Mouse (Mus musculus): Measurements from ENCODE around the gene Zfp426. TPM values are rescaled to one million over a fixed set of nuclear protein-coding genes. Genes with fewer than 3 reads are reported as not detected.

Zfp426 gene
- 34.3 and 34.6 TPM in 2 replicates for polyA plus RNA-seq (2016; fragmentation: Nextera tagmentation; extraction: Ambion mirVana)

GRCm38 (mm10) chr9:20492527-20493233 lies at the start of gene Zfp426:
TSS of gene Zfp426 (minus strand) at chr9:20492746.
- H3K4me1 ChIP-seq, result peaks cover 30% of the 10 kb centered on the region
- H3K9ac ChIP-seq (replicated peaks), result peak within 1 kb of the TSS; percentile 80
- H3K4me2 ChIP-seq (replicated peaks), result peak within 1 kb of the TSS; percentile 82
- H3K9me3 ChIP-seq, result no peaks in the 10 kb centered on the region
- H3K27me3 ChIP-seq, result no peaks in the 10 kb centered on the region
- H3K27ac ChIP-seq (replicated peaks), result peak within 1 kb of the TSS; percentile 92
- ATAC-seq (ENCODE audit: low FRiP score, low read depth), result peak; percentile 96
- H3K4me3 ChIP-seq, result peak within 1 kb of the TSS; percentile 84
- H3K36me3 ChIP-seq, result peaks cover 20% of the 10 kb centered on the region
- 1% methylated on average over 40 of the region's 40 CpGs for WGBS

GRCm38 (mm10) chr9:20536598-20536997 lies 44.1 kb upstream of the Zfp426 start:
- no peak for ATAC-seq (ENCODE audit: low FRiP score, low read depth)
- no peaks in the 10 kb centered on the region for H3K36me3 ChIP-seq
- WGBS, result 81% methylated on average over 2 of the region's 2 CpGs

GRCm38 (mm10) chr9:20534326-20534926 lies 41.9 kb upstream of the Zfp426 start:
- no peak overlapping the region for H3K4me2 ChIP-seq (replicated peaks)
- H3K36me3 ChIP-seq, result no peaks in the 10 kb centered on the region
- no peaks in the 10 kb centered on the region for H3K9me3 ChIP-seq
- 81% methylated on average over 8 of the region's 8 CpGs for WGBS
- H3K27me3 ChIP-seq, result peaks cover 3% of the 10 kb centered on the region; the same call in 1 of the 2 replicates
- no peak overlapping the region for H3K9ac ChIP-seq (replicated peaks)
- no peaks in the 10 kb centered on the region for H3K4me1 ChIP-seq
- H3K27ac ChIP-seq (replicated peaks), result no peak overlapping the region
- H3K4me3 ChIP-seq, result no peak overlapping the region
- ATAC-seq (ENCODE audit: low FRiP score, low read depth), result no peak

More at GRCm38 (mm10) chr9:20536598-20536997, 44.1 kb upstream of the Zfp426 start:
- Histone ChIP-seq H3K27ac (replicated peaks) (no peak overlapping the region), H3K4me3 (no peak overlapping the region), H3K4me2 (replicated peaks) (no peak overlapping the region), H3K27me3 (peaks cover 3% of the 10 kb centered on the region; the same call in 1 of the 2 replicates), H3K4me1 (no peaks in the 10 kb centered on the region), H3K9me3 (no peaks in the 10 kb centered on the region), H3K9ac (replicated peaks) (no peak overlapping the region)

- H3K4me2 ChIP-seq (replicated peaks), result peak within 1 kb of the TSS; percentile 74
- WGBS, result under 1% methylated on average over 46 of the region's 46 CpGs
- H3K4me3 ChIP-seq, result peak within 1 kb of the TSS; percentile 83
- peaks cover 22% of the 10 kb centered on the region for H3K4me1 ChIP-seq
- peak within 1 kb of the TSS; percentile 97 for H3K27ac ChIP-seq (replicated peaks)
- peak; percentile 94 for ATAC-seq (ENCODE audit: low FRiP score, low read depth)
- H3K9me3 ChIP-seq, result no peaks in the 10 kb centered on the region
- H3K36me3 ChIP-seq, result peaks cover 10% of the 10 kb centered on the region; the same call in 1 of the 2 replicates
- H3K27me3 ChIP-seq, result no peaks in the 10 kb centered on the region
- H3K9ac ChIP-seq (replicated peaks), result peak within 1 kb of the TSS; percentile 98
Observed at GRCm38 (mm10) chr9:20521306-20521957, 28.9 kb upstream of the Zfp426 start, which contains the start of gene Zfp266. TSS of gene Zfp266 (minus strand) at chr9:20521417.

GRCm38 (mm10) chr9:20520531-20521210 lies 28.1 kb upstream of the Zfp426 start:
- H3K9me3 ChIP-seq, result no peaks in the 10 kb centered on the region
- 0% methylated on average over 17 of the region's 17 CpGs for WGBS
- H3K4me1 ChIP-seq, result peaks cover 25% of the 10 kb centered on the region
- peaks cover 17% of the 10 kb centered on the region for H3K36me3 ChIP-seq
- peak overlapping the region; percentile 74 for H3K4me2 ChIP-seq (replicated peaks)
- H3K27me3 ChIP-seq, result no peaks in the 10 kb centered on the region
- peak overlapping the region; percentile 98 for H3K9ac ChIP-seq (replicated peaks)
- ATAC-seq (ENCODE audit: low FRiP score, low read depth), result no peak
- peak overlapping the region; percentile 83 for H3K4me3 ChIP-seq
- peak overlapping the region; percentile 97 for H3K27ac ChIP-seq (replicated peaks)

- no peaks in the 10 kb centered on the region for H3K9me3 ChIP-seq
- ATAC-seq (ENCODE audit: low FRiP score, low read depth), result no peak
- no peaks in the 10 kb centered on the region for H3K27me3 ChIP-seq
- 6% methylated on average over 4 of the region's 4 CpGs for WGBS
- H3K36me3 ChIP-seq, result peaks cover 25% of the 10 kb centered on the region
- no peak overlapping the region for H3K27ac ChIP-seq (replicated peaks)
- peak overlapping the region; percentile 83 for H3K4me3 ChIP-seq
- peak overlapping the region; percentile 69 for H3K4me2 ChIP-seq (replicated peaks)
- peak overlapping the region; percentile 57 for H3K9ac ChIP-seq (replicated peaks)
- H3K4me1 ChIP-seq, result peaks cover 28% of the 10 kb centered on the region
Observed at GRCm38 (mm10) chr9:20519949-20520348, 27.4 kb upstream of the Zfp426 start.

- Histone ChIP-seq H3K27me3 (no peaks in the 10 kb centered on the region), H3K36me3 (peaks cover 31% of the 10 kb centered on the region), H3K9ac (replicated peaks) (no peak overlapping the region), H3K27ac (replicated peaks) (no peak overlapping the region), H3K9me3 (no peaks in the 10 kb centered on the region), H3K4me1 (peaks cover 29% of the 10 kb centered on the region), H3K4me3 (peak overlapping the region; percentile 83; the same call in 1 of the 2 replicates), H3K4me2 (replicated peaks) (peak overlapping the region; percentile 69)
- no peak for ATAC-seq (ENCODE audit: low FRiP score, low read depth)
- WGBS, result 89% methylated on average over 4 of the region's 4 CpGs
Observed at GRCm38 (mm10) chr9:20518708-20519107, 26.2 kb upstream of the Zfp426 start.

GRCm38 (mm10) chr9:20517727-20518126 lies 25.2 kb upstream of the Zfp426 start:
- Histone ChIP-seq H3K4me1 (peaks cover 29% of the 10 kb centered on the region), H3K27ac (replicated peaks) (no peak overlapping the region), H3K36me3 (peaks cover 38% of the 10 kb centered on the region), H3K4me2 (replicated peaks) (no peak overlapping the region), H3K9ac (replicated peaks) (no peak overlapping the region), H3K9me3 (no peaks in the 10 kb centered on the region), H3K4me3 (no peak overlapping the region), H3K27me3 (no peaks in the 10 kb centered on the region)
- no peak for ATAC-seq (ENCODE audit: low FRiP score, low read depth)
- 100% methylated on average over 1 of the region's 1 CpGs for WGBS

GRCm38 (mm10) chr9:20514016-20514415 lies 21.5 kb upstream of the Zfp426 start:
- Histone ChIP-seq H3K9ac (replicated peaks) (no peak overlapping the region), H3K36me3 (peaks cover 56% of the 10 kb centered on the region), H3K27ac (replicated peaks) (no peak overlapping the region), H3K4me2 (replicated peaks) (no peak overlapping the region), H3K9me3 (no peaks in the 10 kb centered on the region), H3K27me3 (no peaks in the 10 kb centered on the region), H3K4me1 (peaks cover 19% of the 10 kb centered on the region), H3K4me3 (no peak overlapping the region)
- WGBS, result 93% methylated on average over 3 of the region's 3 CpGs
- ATAC-seq (ENCODE audit: low FRiP score, low read depth), result no peak

GRCm38 (mm10) chr9:20512714-20513113 lies 20.2 kb upstream of the Zfp426 start:
- 88% methylated on average over 8 of the region's 8 CpGs for WGBS
- H3K4me1 ChIP-seq, result 0 out of 2 replicates have a peak, but pooled peaks cover 11% of the 10 kb centered on the region

GRCm38 (mm10) chr9:20511645-20512044 lies 19.1 kb upstream of the Zfp426 start:
- 92% methylated on average over 4 of the region's 4 CpGs for WGBS
- Histone ChIP-seq H3K4me2 (replicated peaks) (no peak overlapping the region), H3K4me1 (0 out of 2 replicates have a peak, but pooled peaks cover 11% of the 10 kb centered on the region), H3K4me3 (no peak overlapping the region), H3K27me3 (no peaks in the 10 kb centered on the region), H3K36me3 (peaks cover 54% of the 10 kb centered on the region), H3K9ac (replicated peaks) (no peak overlapping the region), H3K9me3 (no peaks in the 10 kb centered on the region), H3K27ac (replicated peaks) (no peak overlapping the region)
- no peak for ATAC-seq (ENCODE audit: low FRiP score, low read depth)

More at GRCm38 (mm10) chr9:20512714-20513113, 20.2 kb upstream of the Zfp426 start:
- H3K36me3 ChIP-seq, result peaks cover 46% of the 10 kb centered on the region
- no peak overlapping the region for H3K4me3 ChIP-seq
- H3K27ac ChIP-seq (replicated peaks), result no peak overlapping the region
- H3K4me2 ChIP-seq (replicated peaks), result no peak overlapping the region
- H3K9ac ChIP-seq (replicated peaks), result no peak overlapping the region
- no peak for ATAC-seq (ENCODE audit: low FRiP score, low read depth)
- no peaks in the 10 kb centered on the region for H3K27me3 ChIP-seq
- H3K9me3 ChIP-seq, result no peaks in the 10 kb centered on the region

Measured in midbrain, embryonic 12.5 days (tissue).